Mouse (Mus musculus) midbrain, embryonic 11.5 days (tissue): Measurements from ENCODE around the gene Eif3k. TPM values are rescaled to one million over a fixed set of nuclear protein-coding genes. Genes with fewer than 3 reads are reported as not detected.

Source experiments
- ATAC-seq: fragments of 200-750 bp; cut with Nextera tagmentation; 2 replicates; pipeline ENCODE4 v1.8.0; 2017; ENCODE audit warnings: moderate TSS enrichment, moderate library complexity; ENCODE audit not compliant: low FRiP score
- DNase-seq: peaks from one replicate; pipeline ENCODE4 v3.0.0; 2015; ENCODE audit warnings: low spot score; ENCODE audit errors: missing footprints
- H3K27ac ChIP-seq: fragments of 300-500 bp; sonication (generic); 2 replicates; pipeline ENCODE4 v1.5.1; 2014; ENCODE audit warnings: low read depth, low read length
- H3K27me3 ChIP-seq: fragments of 300-500 bp; sonication (generic); 2 replicates; pipeline ENCODE4 v1.6.1; 2014; ENCODE audit warnings: mild to moderate bottlenecking, low read length, moderate library complexity, mixed read lengths; ENCODE audit not compliant: control insufficient read depth, insufficient read depth
- H3K36me3 ChIP-seq: fragments of 300-500 bp; sonication (generic); 2 replicates; pipeline ENCODE4 v1.6.1; 2014; ENCODE audit warnings: mild to moderate bottlenecking, low read length, moderate library complexity, mixed read lengths; ENCODE audit not compliant: control insufficient read depth, insufficient read depth
- H3K4me1 ChIP-seq: fragments of 300-500 bp; sonication (generic); 2 replicates; pipeline ENCODE4 v1.6.1; 2014; ENCODE audit warnings: low read length; ENCODE audit not compliant: control insufficient read depth, insufficient read depth
- H3K4me2 ChIP-seq: fragments of 300-500 bp; sonication (generic); 2 replicates; pipeline ENCODE4 v1.6.1; 2014; ENCODE audit warnings: mild to moderate bottlenecking, moderate library complexity
- H3K4me3 ChIP-seq: fragments of 300-500 bp; sonication (generic); 2 replicates; pipeline ENCODE4 v1.5.1; 2014; ENCODE audit warnings: low read depth, low read length
- H3K9ac ChIP-seq: fragments of 300-500 bp; sonication (generic); 2 replicates; pipeline ENCODE4 v1.6.1; 2014; ENCODE audit warnings: low read length
- H3K9me3 ChIP-seq: fragments of 300-500 bp; sonication (generic); 2 replicates; pipeline ENCODE4 v1.6.1; 2016; ENCODE audit warnings: low read length; ENCODE audit not compliant: control insufficient read depth
- WGBS: fragments of 180-500 bp; shearing (Covaris S2); extraction: QIAGEN DNeasy Blood & Tissue Kit; methylation state at CpG from one replicate; pipeline ENCODE4 v1.1.7; 2014; 5-methylcytosine and 5-hydroxymethylcytosine counted together
- polyA plus RNA-seq: library from polyadenylated mRNA; unstranded; fragments of >200 nt; fragmentation: Nextera tagmentation; extraction: Ambion mirVana; gene quantifications from 2 replicates; pipeline ENCODE4 v1.2.1, GENCODE M21; 2014

The Eif3k gene
- polyA plus RNA-seq, 1 experiment from 2014 or later = 392 TPM

- 88% methylated on average over 4 of the region's 4 CpGs for WGBS
- Histone ChIP-seq H3K36me3 (no peaks in the 10 kb centered on the region), H3K27me3 (no peaks in the 10 kb centered on the region), H3K4me1 (peaks cover 13% of the 10 kb centered on the region; the same call in 1 of the 2 replicates), H3K4me3 (no peak overlapping the region), H3K27ac (0 out of 2 replicates have a peak overlapping the region, but pooled peaks have one; percentile 35), H3K9ac (no peak overlapping the region), H3K9me3 (no peaks in the 10 kb centered on the region), H3K4me2 (no peak overlapping the region)
- DNase-seq (no peak), ATAC-seq (no peak)
These were observed 40.5 kb downstream of the Eif3k start for GRCm38 (mm10) chr7:28941129-28941528.

GRCm38 (mm10) chr7:28939418-28940183 lies 42.1 kb downstream of the Eif3k start:
- Histone ChIP-seq H3K9ac (no peak overlapping the region), H3K27me3 (no peaks in the 10 kb centered on the region), H3K27ac (no peak overlapping the region), H3K4me1 (peaks cover 6% of the 10 kb centered on the region; the same call in 1 of the 2 replicates), H3K4me3 (no peak overlapping the region), H3K36me3 (no peaks in the 10 kb centered on the region), H3K4me2 (no peak overlapping the region), H3K9me3 (no peaks in the 10 kb centered on the region)
- ATAC-seq = no peak
- DNase-seq = no peak
- 94% methylated on average over 7 of the region's 7 CpGs for WGBS

- no peaks in the 10 kb centered on the region for H3K27me3 ChIP-seq
- no peak overlapping the region for H3K27ac ChIP-seq
- WGBS = 74% methylated on average over 4 of the region's 4 CpGs
- peaks cover 6% of the 10 kb centered on the region; the same call in 1 of the 2 replicates for H3K4me1 ChIP-seq
- H3K9ac ChIP-seq = no peak overlapping the region
- DNase-seq (no peak), ATAC-seq (no peak)
- H3K4me2 ChIP-seq = no peak overlapping the region
- no peaks in the 10 kb centered on the region for H3K9me3 ChIP-seq
- no peaks in the 10 kb centered on the region for H3K36me3 ChIP-seq
- H3K4me3 ChIP-seq = no peak overlapping the region
These were observed 43.0 kb downstream of the Eif3k start for GRCm38 (mm10) chr7:28938654-28939053.

- H3K27me3 ChIP-seq = no peaks in the 10 kb centered on the region
- DNase-seq = no peak
- no peak overlapping the region for H3K9ac ChIP-seq
- ATAC-seq = no peak
- 69% methylated on average over 4 of the region's 4 CpGs for WGBS
- H3K4me3 ChIP-seq = no peak overlapping the region
- no peak overlapping the region for H3K4me2 ChIP-seq
- peaks cover 6% of the 10 kb centered on the region; the same call in 1 of the 2 replicates for H3K4me1 ChIP-seq
- no peaks in the 10 kb centered on the region for H3K36me3 ChIP-seq
- H3K9me3 ChIP-seq = no peaks in the 10 kb centered on the region
- no peak overlapping the region for H3K27ac ChIP-seq
These were observed 44.9 kb downstream of the Eif3k start for GRCm38 (mm10) chr7:28936787-28937186.

- no peak for ATAC-seq
- Histone ChIP-seq H3K4me1 (peaks cover 6% of the 10 kb centered on the region; the same call in 1 of the 2 replicates), H3K27ac (no peak overlapping the region), H3K9ac (no peak overlapping the region), H3K4me3 (no peak overlapping the region), H3K4me2 (no peak overlapping the region), H3K27me3 (no peaks in the 10 kb centered on the region), H3K9me3 (no peaks in the 10 kb centered on the region), H3K36me3 (no peaks in the 10 kb centered on the region)
- DNase-seq = no peak
- 96% methylated on average over 2 of the region's 2 CpGs for WGBS
These were observed 47.8 kb downstream of the Eif3k start for GRCm38 (mm10) chr7:28933825-28934224.

GRCm38 (mm10) chr7:28932421-28933041 lies 49.1 kb downstream of the Eif3k start:
- ATAC-seq = no peak
- Histone ChIP-seq H3K27me3 (no peaks in the 10 kb centered on the region), H3K4me3 (no peak overlapping the region), H3K9me3 (no peaks in the 10 kb centered on the region), H3K9ac (no peak overlapping the region), H3K4me1 (peaks cover 6% of the 10 kb centered on the region; the same call in 1 of the 2 replicates), H3K36me3 (no peaks in the 10 kb centered on the region), H3K4me2 (no peak overlapping the region), H3K27ac (no peak overlapping the region)
- WGBS = 85% methylated on average over 6 of the region's 6 CpGs
- DNase-seq = no peak

GRCm38 (mm10) chr7:28931695-28932039 lies 50.0 kb downstream of the Eif3k start:
- no peak overlapping the region for H3K27ac ChIP-seq
- WGBS = 91% methylated on average over 4 of the region's 4 CpGs
- no peaks in the 10 kb centered on the region for H3K36me3 ChIP-seq
- no peaks in the 10 kb centered on the region for H3K27me3 ChIP-seq
- H3K9ac ChIP-seq = no peak overlapping the region
- DNase-seq = no peak
- H3K4me2 ChIP-seq = no peak overlapping the region
- H3K4me1 ChIP-seq = peaks cover under 1% of the 10 kb centered on the region; the same call in 1 of the 2 replicates
- H3K4me3 ChIP-seq = no peak overlapping the region
- no peak for ATAC-seq
- H3K9me3 ChIP-seq = no peaks in the 10 kb centered on the region

GRCm38 (mm10) chr7:28931032-28931694 lies 50.5 kb downstream of the Eif3k start:
- 95% methylated on average over 7 of the region's 7 CpGs for WGBS
- H3K27ac ChIP-seq = no peak overlapping the region
- no peak for ATAC-seq
- no peaks in the 10 kb centered on the region for H3K27me3 ChIP-seq
- no peaks in the 10 kb centered on the region for H3K9me3 ChIP-seq
- H3K36me3 ChIP-seq = no peaks in the 10 kb centered on the region
- no peak for DNase-seq
- H3K9ac ChIP-seq = no peak overlapping the region
- H3K4me3 ChIP-seq = no peak overlapping the region
- H3K4me1 ChIP-seq = no peaks in the 10 kb centered on the region
- no peak overlapping the region for H3K4me2 ChIP-seq
